Mouse (Mus musculus) stomach, embryonic 15.5 days (tissue): ENCODE results near the gene Sf1. TPM values are rescaled to one million over a fixed set of nuclear protein-coding genes. Genes with fewer than 3 reads are reported as not detected.

ENCODE experiments used
- ATAC-seq: fragments of 200-750 bp; cut with Nextera tagmentation; 2 replicates; pipeline ENCODE4 v1.8.0; 2017; ENCODE audit warnings: low read depth, moderate number of reproducible peaks, moderate TSS enrichment; ENCODE audit not compliant: insufficient read depth, low FRiP score
- H3K27ac ChIP-seq: fragments of 300-500 bp; sonication (generic); 2 replicates; pipeline ENCODE4 v1.5.1; 2015; ENCODE audit warnings: mild to moderate bottlenecking, inconsistent platforms
- H3K27me3 ChIP-seq: fragments of 300-500 bp; sonication (generic); replicated peaks from 2 replicates; pipeline ENCODE4 v1.6.1; 2015; ENCODE audit warnings: inconsistent platforms
- H3K36me3 ChIP-seq: fragments of 300-500 bp; sonication (generic); 2 replicates; pipeline ENCODE4 v1.6.1; 2015; ENCODE audit warnings: inconsistent platforms
- H3K4me1 ChIP-seq: fragments of 300-500 bp; sonication (generic); 2 replicates; pipeline ENCODE4 v1.6.1; 2015; ENCODE audit warnings: inconsistent platforms
- H3K4me2 ChIP-seq: fragments of 300-500 bp; sonication (generic); 2 replicates; pipeline ENCODE4 v1.6.1; 2015; ENCODE audit warnings: mild to moderate bottlenecking, inconsistent platforms
- H3K4me3 ChIP-seq: fragments of 300-500 bp; sonication (generic); replicated peaks from 2 replicates; pipeline ENCODE4 v1.5.1; 2015; ENCODE audit warnings: inconsistent platforms
- H3K9ac ChIP-seq: fragments of 300-500 bp; sonication (generic); 2 replicates; pipeline ENCODE4 v1.6.1; 2015; ENCODE audit warnings: inconsistent platforms
- H3K9me3 ChIP-seq: fragments of 300-500 bp; sonication (generic); 2 replicates; pipeline ENCODE4 v1.6.1; 2016; ENCODE audit warnings: inconsistent platforms
- WGBS: fragments of 180-500 bp; shearing (Covaris S2); methylation state at CpG from one replicate; pipeline ENCODE4 v1.1.7; 2015; 5-methylcytosine and 5-hydroxymethylcytosine counted together
- polyA plus RNA-seq: library from polyadenylated mRNA; unstranded; fragments of >200 nt; fragmentation: Nextera tagmentation; extraction: Ambion mirVana; gene quantifications from 2 replicates; pipeline ENCODE4 v1.2.1, GENCODE M21; 2015

Sf1 gene
- polyA plus RNA-seq, 1 experiment from 2014 or later, result 104 TPM

DNA sequence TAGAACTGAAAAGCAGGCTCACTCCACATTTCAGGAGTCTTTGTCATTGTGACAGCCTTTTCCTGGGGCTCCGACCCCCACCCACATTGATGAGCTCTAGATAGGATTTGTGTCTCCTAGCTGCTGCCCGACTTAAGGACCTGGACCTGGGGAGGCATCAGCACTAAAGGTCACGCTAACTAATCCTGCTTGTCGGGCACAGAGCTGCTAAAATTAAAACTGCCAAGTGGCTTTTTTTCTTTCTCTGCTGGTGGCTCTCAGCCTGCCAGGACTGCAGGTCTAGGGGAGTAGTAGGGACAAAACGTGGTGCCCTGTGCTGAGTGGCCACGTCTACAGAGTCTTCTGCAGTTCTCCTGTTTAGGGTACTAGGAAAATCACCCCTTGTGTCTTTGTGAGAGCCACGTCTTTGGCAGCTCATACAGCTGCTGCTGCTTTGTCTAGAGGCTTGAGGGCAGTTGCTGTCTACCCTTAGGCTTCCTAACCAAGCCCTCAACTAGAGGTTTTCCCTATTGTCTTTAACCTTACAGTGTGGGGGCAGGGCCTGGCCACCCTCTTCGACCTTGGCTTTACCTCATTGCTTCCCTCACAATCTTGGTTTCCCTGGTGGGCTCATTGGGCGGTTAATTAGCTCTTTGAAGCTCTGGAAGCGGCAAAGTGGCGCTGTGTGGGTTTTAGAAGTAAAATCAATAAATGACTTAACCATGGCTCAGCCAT lies 14.0 kb downstream of the Sf1 start:
- Histone ChIP-seq H3K27me3 (no peaks in the 10 kb centered on the region), H3K27ac (no peak overlapping the region), H3K36me3 (peaks cover 44% of the 10 kb centered on the region), H3K9ac (no peak overlapping the region), H3K4me3 (no peak overlapping the region), H3K4me1 (no peaks in the 10 kb centered on the region), H3K9me3 (no peaks in the 10 kb centered on the region), H3K4me2 (no peak overlapping the region)
- 75% methylated on average over 11 of the region's 11 CpGs for WGBS
- ATAC-seq, result no peak

DNA sequence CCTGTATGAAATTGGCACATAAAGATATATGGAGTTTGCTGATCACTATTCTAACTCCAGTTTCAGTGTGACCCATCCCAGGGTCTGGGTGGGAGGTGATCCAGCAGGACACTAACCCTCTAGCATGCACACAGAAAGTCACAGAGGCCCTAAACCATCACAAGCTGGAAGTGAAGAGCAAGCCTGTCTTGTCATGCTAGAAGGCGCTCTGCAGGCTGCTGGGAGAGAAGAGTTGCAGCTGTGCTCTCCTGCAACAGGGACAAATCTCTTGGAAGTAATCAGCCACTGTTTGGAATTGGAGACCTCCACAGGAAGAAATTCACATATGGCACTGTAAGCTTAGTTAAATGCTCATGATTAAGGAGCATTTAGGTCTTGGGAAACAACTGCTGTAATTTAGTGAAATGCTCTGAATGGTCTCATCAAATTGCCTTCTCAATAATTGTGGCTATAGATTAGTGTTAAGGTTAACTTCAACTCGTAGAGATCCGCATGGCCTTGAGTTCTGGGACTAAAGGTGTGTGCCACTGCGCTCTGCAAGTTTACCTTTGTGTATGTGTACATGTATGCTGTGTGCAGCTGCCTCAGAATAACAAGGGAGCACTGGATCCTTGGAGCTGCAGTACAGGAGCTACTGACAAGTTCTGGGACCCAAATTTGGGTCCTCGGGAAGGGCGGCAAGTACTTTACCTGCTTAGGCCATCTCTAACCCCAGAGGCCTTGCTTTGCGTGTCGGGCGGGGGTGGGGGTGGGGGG lies 17.1 kb downstream of the Sf1 start:
- ATAC-seq, result no peak
- Histone ChIP-seq H3K4me1 (peaks cover 21% of the 10 kb centered on the region), H3K4me2 (no peak overlapping the region), H3K27me3 (no peaks in the 10 kb centered on the region), H3K9me3 (no peaks in the 10 kb centered on the region), H3K27ac (peak overlapping the region; percentile 42; the same call in 1 of the 2 replicates), H3K9ac (no peak overlapping the region), H3K36me3 (peaks cover 18% of the 10 kb centered on the region), H3K4me3 (no peak overlapping the region)
- 89% methylated on average over 9 of the region's 9 CpGs for WGBS

DNA sequence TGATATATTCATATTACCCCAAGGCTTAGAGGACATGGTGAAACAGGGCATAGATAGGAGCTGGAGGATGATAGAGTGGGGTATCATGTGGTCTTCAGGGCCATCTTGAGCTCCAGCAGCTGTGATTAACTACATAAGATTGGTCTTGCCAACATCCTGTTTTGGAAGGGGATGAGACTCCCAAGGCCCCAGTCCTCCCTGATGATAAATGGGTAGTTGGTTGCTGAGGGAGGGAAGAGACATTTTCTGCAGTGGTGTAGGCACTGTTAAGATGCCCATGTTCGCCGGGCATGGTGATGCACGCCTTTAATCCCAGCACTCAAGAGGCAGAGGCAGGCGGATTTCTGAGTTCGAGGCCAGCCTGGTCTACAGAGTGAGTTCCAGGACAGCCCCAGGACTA lies 17.7 kb downstream of the Sf1 start:
- ATAC-seq, result no peak
- WGBS, result 93% methylated on average over 5 of the region's 5 CpGs

DNA sequence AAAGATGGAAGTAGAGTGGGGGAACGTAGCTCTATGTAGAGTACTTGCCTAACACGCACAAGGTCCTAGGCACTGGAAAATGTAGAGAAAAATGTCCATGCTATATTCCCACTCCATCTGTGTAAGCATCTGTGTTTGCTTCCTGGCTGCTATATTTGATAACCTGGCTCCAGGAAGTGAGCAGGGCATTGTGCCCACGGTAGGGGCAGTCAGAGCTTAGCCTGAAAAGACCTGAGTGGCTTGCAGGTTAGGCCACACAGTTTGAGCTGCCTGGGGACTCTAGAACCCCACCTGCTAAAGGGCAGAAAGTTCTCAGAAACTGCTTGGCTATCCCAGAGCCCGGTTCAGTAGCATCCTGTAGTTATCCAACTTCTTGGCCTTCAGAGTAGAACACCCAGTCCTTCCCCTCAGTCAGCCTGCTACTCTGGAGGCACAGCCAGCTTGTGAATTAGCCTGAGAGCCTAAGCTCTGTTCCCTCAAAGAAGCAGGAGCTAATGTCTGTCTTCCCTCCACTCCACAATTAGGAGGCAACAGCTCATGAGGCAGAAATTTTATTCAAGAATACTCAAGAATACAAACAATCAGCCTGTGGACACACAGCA lies 18.9 kb downstream of the Sf1 start:
- Histone ChIP-seq H3K4me1 (peaks cover 24% of the 10 kb centered on the region), H3K9me3 (no peaks in the 10 kb centered on the region), H3K4me2 (no peak overlapping the region), H3K4me3 (no peak overlapping the region), H3K9ac (no peak overlapping the region), H3K27ac (no peak overlapping the region; the same call in 1 of the 2 replicates), H3K27me3 (no peaks in the 10 kb centered on the region), H3K36me3 (peaks cover 5% of the 10 kb centered on the region; the same call in 1 of the 2 replicates)
- 57% methylated on average over 4 of the region's 4 CpGs for WGBS
- 0 out of 2 replicates have a peak, but pooled peaks have one; percentile 11 for ATAC-seq

More for the DNA sequence above, 17.7 kb downstream of the Sf1 start:
- Histone ChIP-seq H3K4me1 (peaks cover 24% of the 10 kb centered on the region), H3K36me3 (peaks cover 12% of the 10 kb centered on the region), H3K9me3 (no peaks in the 10 kb centered on the region), H3K9ac (no peak overlapping the region), H3K4me2 (no peak overlapping the region), H3K4me3 (no peak overlapping the region), H3K27me3 (no peaks in the 10 kb centered on the region), H3K27ac (no peak overlapping the region)

DNA sequence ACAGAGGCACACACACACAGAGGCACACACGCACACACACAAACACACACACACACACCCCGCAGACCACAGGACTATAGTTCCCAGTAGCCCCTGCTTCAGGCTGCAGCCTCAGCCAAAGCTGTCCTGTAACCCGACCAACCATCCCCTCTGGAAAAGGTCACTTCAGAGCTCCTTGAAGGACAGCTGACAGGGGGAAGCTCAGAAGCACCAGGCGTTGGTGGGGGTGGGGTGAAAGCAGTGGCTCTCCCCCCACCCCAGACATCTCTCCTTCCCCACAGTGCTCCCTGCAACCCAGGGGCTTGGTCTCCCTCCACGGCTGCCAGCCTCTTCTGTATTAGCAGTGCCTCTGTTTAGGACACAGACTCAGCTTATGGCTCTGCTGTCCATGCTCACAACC lies 20.0 kb downstream of the Sf1 start:
- no peaks in the 10 kb centered on the region for H3K36me3 ChIP-seq
- no peaks in the 10 kb centered on the region for H3K9me3 ChIP-seq
- H3K27me3 ChIP-seq, result no peaks in the 10 kb centered on the region
- H3K4me2 ChIP-seq, result no peak overlapping the region
- 52% methylated on average over 5 of the region's 5 CpGs for WGBS
- no peak overlapping the region; the same call in 1 of the 2 replicates for H3K27ac ChIP-seq
- H3K4me1 ChIP-seq, result peaks cover 24% of the 10 kb centered on the region
- H3K9ac ChIP-seq, result no peak overlapping the region
- no peak overlapping the region for H3K4me3 ChIP-seq
- ATAC-seq, result no peak

DNA sequence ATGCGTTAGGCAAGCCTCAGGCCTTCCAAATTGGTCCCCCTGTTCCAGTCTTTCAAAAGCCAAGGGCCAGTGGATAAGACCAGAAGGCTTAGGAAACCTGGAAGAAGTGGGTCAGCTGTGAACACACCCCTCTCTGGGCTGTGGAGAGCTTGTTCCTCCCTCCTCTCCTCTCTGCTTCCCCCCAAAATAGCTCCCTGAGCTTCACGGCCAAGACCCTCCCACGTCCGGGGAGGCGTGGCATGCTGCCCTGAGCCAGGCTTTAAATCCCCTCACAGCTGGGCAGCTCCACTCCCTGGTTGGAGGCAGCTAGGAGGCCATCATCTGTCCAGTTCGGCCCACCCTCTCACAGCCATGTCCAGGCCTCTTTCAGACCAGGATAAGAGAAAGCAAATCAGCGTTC lies 20.6 kb downstream of the Sf1 start, which contains the start of gene Pygm:
Pygm (plus strand) TSS at position 272 of the 400 bp plus-strand sequence.
- H3K9ac ChIP-seq, result no peak within 1 kb of the TSS
- no peaks in the 10 kb centered on the region for H3K9me3 ChIP-seq
- peak; percentile 55 for ATAC-seq
- WGBS, result 12% methylated on average over 7 of the region's 7 CpGs
- no peak within 1 kb of the TSS; the same call in 1 of the 2 replicates for H3K27ac ChIP-seq
- H3K4me2 ChIP-seq, result peak within 1 kb of the TSS; percentile 32
- H3K27me3 ChIP-seq, result no peaks in the 10 kb centered on the region
- H3K36me3 ChIP-seq, result no peaks in the 10 kb centered on the region
- peaks cover 24% of the 10 kb centered on the region for H3K4me1 ChIP-seq
- peak within 1 kb of the TSS; percentile 11; the same call in 1 of the 2 replicates for H3K4me3 ChIP-seq

DNA sequence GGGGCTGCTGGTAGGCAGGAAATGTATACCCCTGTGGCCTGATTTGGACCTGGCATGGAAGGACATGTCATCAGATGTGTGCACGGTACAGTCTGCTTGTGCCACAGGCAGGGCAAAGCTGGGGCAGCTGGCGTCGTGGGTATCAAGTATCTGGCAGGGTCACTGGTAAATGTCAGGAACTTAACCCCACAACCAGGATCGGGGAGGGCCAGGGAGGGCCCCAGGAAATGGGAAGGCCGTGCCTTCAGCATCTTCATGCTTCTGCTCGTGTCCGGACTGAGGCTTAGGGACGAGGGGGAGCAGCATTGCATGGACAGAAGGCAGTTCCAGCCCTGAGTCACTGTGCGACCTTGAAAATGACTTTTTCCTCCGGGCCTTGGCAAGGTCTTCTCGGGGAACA lies 21.5 kb downstream of the Sf1 start:
- Histone ChIP-seq H3K4me1 (peaks cover 30% of the 10 kb centered on the region), H3K9me3 (no peaks in the 10 kb centered on the region), H3K4me2 (peak overlapping the region; percentile 32; the same call in 1 of the 2 replicates), H3K9ac (no peak overlapping the region), H3K36me3 (no peaks in the 10 kb centered on the region), H3K27me3 (no peaks in the 10 kb centered on the region), H3K27ac (no peak overlapping the region), H3K4me3 (no peak overlapping the region; the same call in 1 of the 2 replicates)
- ATAC-seq, result no peak
- 65% methylated on average over 11 of the region's 11 CpGs for WGBS

DNA sequence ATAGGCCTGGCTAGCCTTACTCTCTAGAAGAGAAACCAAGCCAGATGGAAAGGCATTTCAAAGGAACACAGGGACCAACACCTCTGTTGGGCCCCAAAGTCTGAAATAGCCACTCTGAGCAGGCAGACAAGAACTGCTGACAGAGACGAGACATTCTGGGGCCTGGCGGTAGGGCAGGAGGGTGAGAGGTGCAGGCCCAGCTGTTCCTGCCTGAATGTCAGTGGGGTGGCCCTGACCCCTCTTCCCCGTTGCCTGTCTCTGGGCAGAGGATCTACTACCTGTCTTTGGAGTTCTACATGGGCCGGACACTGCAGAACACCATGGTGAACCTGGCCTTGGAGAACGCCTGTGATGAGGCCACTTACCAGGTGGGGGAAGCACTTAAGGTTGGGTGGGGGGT lies 21.9 kb downstream of the Sf1 start:
- no peak overlapping the region for H3K9ac ChIP-seq
- peaks cover 30% of the 10 kb centered on the region for H3K4me1 ChIP-seq
- 71% methylated on average over 5 of the region's 5 CpGs for WGBS
- no peak overlapping the region for H3K27ac ChIP-seq
- no peaks in the 10 kb centered on the region for H3K9me3 ChIP-seq
- no peak for ATAC-seq
- no peak overlapping the region for H3K4me2 ChIP-seq
- H3K36me3 ChIP-seq, result no peaks in the 10 kb centered on the region
- no peak overlapping the region for H3K4me3 ChIP-seq
- no peaks in the 10 kb centered on the region for H3K27me3 ChIP-seq

DNA sequence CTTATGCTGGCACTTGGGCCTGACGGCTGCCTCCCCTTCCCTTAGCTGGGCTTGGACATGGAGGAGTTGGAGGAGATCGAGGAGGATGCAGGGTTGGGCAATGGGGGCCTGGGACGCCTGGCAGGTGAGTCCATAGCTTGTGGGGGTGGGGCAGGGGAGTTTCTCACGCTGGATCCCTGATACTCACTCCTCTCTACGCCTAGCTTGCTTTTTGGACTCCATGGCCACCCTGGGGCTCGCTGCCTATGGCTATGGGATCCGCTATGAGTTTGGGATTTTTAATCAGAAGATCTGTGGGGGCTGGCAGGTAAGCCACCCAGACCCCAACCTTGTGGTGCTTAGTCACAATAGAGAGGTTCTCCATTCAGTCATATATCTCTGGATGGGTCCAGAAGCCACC lies 22.3 kb downstream of the Sf1 start:
- WGBS, result 82% methylated on average over 7 of the region's 7 CpGs
- H3K4me1 ChIP-seq, result peaks cover 30% of the 10 kb centered on the region

DNA sequence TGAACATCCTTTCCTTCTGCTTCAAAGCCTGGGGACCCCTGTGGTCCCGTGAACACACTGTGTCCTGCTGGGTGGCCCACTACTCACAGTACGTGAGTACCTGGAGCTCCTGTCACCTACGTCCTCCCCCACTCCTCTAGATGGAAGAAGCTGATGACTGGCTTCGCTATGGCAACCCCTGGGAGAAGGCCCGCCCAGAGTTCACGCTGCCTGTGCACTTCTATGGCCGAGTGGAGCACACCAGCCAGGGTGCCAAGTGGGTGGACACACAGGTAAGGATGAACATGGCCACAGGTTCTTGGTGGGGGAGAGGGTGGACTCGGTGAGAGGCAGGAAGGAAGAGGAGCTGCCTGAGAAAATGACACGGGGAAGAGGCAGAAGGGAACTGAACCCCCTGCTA lies 22.7 kb downstream of the Sf1 start:
- ATAC-seq, result no peak
- 68% methylated on average over 9 of the region's 9 CpGs for WGBS
- H3K36me3 ChIP-seq, result no peaks in the 10 kb centered on the region
- H3K9me3 ChIP-seq, result no peaks in the 10 kb centered on the region
- no peak overlapping the region for H3K27ac ChIP-seq
- H3K4me2 ChIP-seq, result no peak overlapping the region
- H3K9ac ChIP-seq, result no peak overlapping the region
- H3K4me1 ChIP-seq, result peaks cover 30% of the 10 kb centered on the region
- H3K4me3 ChIP-seq, result no peak overlapping the region
- no peaks in the 10 kb centered on the region for H3K27me3 ChIP-seq

More for the DNA sequence above, 22.3 kb downstream of the Sf1 start:
- no peak for ATAC-seq
- Histone ChIP-seq H3K4me3 (no peak overlapping the region), H3K27ac (no peak overlapping the region), H3K27me3 (no peaks in the 10 kb centered on the region), H3K4me2 (no peak overlapping the region), H3K36me3 (no peaks in the 10 kb centered on the region), H3K9me3 (no peaks in the 10 kb centered on the region), H3K9ac (no peak overlapping the region)

DNA sequence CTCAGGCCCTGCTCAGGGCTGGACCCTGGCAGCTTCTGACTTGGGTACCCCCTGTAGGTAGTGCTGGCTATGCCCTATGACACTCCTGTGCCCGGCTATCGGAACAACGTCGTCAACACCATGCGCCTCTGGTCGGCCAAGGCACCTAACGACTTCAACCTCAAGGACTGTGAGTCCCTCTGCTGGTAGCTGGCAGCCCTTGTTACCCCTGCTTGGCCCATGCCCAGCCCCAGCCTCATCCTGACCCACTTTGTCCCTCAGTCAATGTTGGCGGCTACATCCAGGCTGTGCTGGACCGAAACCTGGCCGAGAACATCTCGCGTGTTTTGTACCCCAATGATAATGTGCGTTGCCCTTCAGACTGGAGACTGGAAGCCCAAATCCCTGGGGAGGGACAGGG lies 24.5 kb downstream of the Sf1 start:
- Histone ChIP-seq H3K9me3 (no peaks in the 10 kb centered on the region), H3K27ac (no peak overlapping the region), H3K27me3 (no peaks in the 10 kb centered on the region), H3K9ac (no peak overlapping the region), H3K4me2 (no peak overlapping the region), H3K4me1 (peaks cover 30% of the 10 kb centered on the region), H3K36me3 (no peaks in the 10 kb centered on the region), H3K4me3 (no peak overlapping the region)
- whole genome bisulfite sequencing, result 78% methylated on average over 13 of the region's 13 CpGs
- no peak for ATAC-seq

DNA sequence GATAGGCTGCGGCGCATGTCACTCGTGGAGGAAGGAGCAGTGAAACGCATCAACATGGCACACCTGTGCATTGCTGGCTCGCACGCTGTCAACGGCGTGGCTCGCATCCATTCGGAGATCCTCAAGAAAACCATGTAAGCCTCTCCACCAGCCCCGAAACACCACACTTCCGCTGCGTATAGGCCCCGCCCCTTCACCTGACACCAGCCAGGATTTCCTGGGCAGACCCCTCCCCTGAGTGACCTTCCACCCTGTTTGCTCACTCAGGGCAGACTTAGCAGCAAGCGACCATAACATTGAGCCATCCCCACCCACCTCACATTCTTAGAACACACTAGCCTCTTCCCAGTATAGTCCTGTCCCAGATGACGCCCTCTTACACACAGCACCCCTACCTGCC lies 26.3 kb downstream of the Sf1 start:
- Histone ChIP-seq H3K36me3 (no peaks in the 10 kb centered on the region), H3K4me2 (peak overlapping the region; percentile 54), H3K4me1 (peaks cover 17% of the 10 kb centered on the region), H3K9me3 (no peaks in the 10 kb centered on the region), H3K27ac (no peak overlapping the region), H3K9ac (no peak overlapping the region), H3K4me3 (peak overlapping the region; percentile 35), H3K27me3 (no peaks in the 10 kb centered on the region)
- WGBS, result 11% methylated on average over 16 of the region's 16 CpGs
- ATAC-seq, result peak; percentile 19; the same call in 1 of the 2 replicates
